Mouse (Mus musculus): Measurements from ENCODE around the gene Defa34.
"Not testable (repeated sequence)": the region's sequence is repeated elsewhere in the genome, so short reads cannot be mapped to it uniquely, and the experiment has no call there.

The Defa34 gene

GRCm38 (mm10) chr8:21665497-21665896 is at the start of gene Defa34:
Gene Defa34 (plus strand): TSS chr8:21665797.
- not testable (repeated sequence) for DNase-seq (ENCODE audit: low read depth, low spot score)

GRCm38 (mm10) chr8:21617883-21618282 is 47.7 kb upstream of the Defa34 start, which contains the start of gene Defa26:
Gene Defa26 (plus strand): TSS chr8:21618183.
- not testable (repeated sequence) for DNase-seq (ENCODE audit: low read depth, low spot score)

- not testable (repeated sequence) for DNase-seq (ENCODE audit: low read depth, low spot score)
Measured at GRCm38 (mm10) chr8:21655480-21655879, 10.1 kb upstream of the Defa34 start, which contains the start of gene Defa17. Gene Defa17 (plus strand): TSS chr8:21655780.

- not testable (repeated sequence) for DNase-seq (ENCODE audit: low read depth, low spot score)
Measured at GRCm38 (mm10) chr8:21703545-21703944, 37.9 kb downstream of the Defa34 start, which contains the start of gene AY761184. Gene AY761184 (minus strand): TSS chr8:21703645.
